Mouse (Mus musculus): Measurements from ENCODE around the gene Kcnn1. TPM values are rescaled to one million over a fixed set of nuclear protein-coding genes. Genes with fewer than 3 reads are reported as not detected.

Gene Kcnn1
- total RNA-seq, 2 experiments from 2014 or later: 11.8 to 14.4 TPM

DNA sequence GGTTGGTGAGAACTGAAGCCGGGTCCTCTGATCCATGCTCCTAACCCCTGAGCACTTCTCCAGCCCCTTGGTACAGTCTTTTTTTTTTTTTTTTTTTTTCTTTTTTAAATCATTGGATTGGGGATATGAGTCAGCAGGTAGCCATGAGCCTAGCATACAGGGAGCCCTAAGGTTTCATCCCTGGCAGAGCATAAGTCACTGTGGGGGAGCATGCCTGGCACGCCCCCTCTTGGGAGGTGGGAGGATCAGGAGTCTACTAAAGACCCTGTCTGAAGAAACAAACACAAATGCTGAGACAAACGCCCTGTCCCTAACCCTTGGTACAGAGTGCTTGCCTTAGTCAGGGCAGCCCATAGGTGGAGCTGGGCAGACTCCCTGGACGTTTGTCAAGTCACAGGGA lies 51.0 kb downstream of the Kcnn1 start:
- DNase-seq: no peak

DNA sequence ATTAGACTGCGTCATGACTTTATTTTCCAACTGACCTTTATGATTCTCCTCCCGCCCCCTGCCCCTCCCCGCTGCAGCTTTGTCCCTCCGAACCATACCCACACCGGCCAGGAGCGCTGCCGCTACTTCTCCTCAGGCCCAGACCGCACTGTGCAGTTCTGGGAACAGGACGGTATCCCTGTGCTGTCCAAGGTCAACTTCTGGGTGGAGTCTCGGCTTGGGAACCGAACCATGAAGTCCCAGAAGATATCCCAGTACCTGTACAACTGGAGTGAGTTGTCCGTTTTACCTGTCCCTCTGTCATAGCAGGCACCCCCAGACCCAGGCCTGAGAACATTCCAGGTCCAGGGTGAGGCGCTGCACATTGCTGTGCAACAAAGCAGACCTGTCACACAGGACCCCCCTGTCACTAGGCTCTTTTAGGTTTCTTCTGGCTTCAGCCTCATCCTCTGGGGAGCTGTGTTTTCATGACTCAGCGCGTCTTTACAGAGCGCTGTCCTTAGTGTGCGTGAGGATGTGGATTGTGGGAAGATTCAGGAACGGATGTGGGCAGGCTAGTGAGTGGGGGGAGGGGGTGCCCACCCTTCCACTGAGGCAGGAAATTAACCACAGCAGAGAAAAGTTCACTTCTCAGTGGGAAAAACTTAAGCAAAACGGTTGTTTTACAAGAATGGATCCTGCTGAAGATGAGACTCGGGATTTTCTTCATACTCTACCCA lies 51.9 kb downstream of the Kcnn1 start:
- DNase-seq: no peak

DNA sequence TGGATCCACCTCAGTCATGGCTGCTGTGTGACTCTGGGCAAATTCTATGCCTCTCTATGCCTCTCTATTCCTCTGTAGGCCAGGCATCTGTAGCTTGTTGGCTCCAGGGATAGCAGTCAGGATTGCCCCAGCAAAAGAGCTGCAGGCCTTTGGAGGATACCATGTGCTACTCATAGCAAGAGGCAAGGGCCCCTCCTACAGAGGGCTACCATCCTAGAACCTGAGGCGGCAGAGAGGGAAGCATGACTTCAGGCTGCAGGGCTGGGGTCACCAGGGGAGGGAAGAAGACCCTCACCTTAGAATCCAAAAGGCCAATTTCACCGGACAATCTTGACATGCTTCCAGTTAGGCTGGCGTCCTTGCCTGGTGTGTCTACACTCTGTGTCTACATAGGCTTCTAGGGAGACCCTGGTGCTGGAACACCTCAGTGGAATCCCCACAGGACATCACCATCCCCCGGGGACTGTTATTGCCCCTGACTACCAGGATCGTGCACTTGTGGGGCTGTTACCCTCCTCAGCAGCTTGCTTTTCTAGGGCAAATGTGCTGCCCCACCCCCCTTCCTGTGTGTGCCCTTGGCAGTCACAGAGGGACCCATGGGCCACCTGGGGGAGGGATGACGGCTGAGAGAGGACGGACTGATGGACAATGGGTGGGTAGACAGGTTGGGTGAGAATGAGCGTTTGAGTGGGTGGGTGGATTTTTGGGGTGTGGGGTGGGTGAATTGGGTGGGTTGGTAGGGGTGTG lies 53.9 kb downstream of the Kcnn1 start:
- DNase-seq: no peak

DNA sequence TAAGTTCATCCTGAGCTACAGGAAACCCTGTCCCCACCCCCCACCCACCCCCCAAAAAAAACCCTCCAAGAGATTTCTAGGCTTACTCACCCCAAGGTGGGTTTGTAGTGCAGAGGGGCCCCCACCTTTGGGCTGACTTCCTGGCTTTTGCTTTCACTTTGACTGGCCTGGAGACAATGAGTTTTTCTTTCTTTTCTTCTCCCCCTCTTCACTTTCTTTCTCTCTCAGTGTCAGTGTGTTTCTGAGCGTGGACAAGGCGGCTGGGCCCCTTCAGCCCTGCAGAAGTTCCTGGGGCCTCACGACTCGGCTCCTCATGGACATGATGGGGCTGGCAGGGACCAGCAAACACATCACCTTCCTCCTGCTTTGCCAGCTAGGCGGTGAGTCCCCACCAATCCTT lies 54.8 kb downstream of the Kcnn1 start, which contains the start of gene Il12rb1:
TSS of gene Il12rb1 (plus strand) at position 211 of the 400 bp plus-strand sequence.
- no peak for DNase-seq

DNA sequence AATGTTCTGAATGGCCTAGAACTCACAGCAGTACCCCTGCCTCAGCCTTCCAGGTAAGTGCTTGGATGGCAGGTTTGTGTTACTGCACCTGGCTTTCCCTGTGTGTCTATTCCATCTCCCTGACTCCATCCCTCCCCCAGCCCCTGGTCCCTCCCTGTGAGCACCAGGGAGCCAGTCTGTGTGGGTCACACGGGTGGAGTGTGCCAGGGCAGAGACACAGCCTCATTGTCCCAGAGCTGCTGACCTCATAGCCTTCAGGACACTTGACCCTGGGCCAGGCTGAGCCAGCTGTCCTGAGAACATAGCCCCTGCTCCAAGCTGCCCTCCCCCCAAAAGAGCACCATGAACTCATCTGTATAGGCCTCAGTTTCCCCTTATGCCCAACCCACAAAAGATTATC lies 55.8 kb downstream of the Kcnn1 start:
- no peak for DNase-seq

DNA sequence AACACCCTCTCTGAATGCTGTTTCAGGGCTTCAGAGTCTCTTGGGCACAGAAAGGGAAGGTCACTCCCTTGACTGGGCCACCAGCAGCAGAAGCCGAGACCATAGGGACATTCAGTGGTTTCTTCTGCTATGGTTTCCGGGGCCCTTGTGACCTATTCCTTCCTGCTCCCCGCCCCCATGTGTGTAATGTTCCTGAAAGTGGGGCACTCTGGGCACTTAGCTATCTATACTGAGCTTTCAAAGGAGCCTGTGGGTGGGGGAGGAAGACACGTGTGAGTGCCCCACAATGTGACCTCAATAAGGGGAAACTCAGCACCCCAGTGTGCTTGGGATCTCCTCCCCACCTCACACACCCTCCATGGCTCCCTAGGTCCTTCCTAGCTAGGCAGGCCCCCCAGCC lies 56.5 kb downstream of the Kcnn1 start:
- DNase-seq: no peak

DNA sequence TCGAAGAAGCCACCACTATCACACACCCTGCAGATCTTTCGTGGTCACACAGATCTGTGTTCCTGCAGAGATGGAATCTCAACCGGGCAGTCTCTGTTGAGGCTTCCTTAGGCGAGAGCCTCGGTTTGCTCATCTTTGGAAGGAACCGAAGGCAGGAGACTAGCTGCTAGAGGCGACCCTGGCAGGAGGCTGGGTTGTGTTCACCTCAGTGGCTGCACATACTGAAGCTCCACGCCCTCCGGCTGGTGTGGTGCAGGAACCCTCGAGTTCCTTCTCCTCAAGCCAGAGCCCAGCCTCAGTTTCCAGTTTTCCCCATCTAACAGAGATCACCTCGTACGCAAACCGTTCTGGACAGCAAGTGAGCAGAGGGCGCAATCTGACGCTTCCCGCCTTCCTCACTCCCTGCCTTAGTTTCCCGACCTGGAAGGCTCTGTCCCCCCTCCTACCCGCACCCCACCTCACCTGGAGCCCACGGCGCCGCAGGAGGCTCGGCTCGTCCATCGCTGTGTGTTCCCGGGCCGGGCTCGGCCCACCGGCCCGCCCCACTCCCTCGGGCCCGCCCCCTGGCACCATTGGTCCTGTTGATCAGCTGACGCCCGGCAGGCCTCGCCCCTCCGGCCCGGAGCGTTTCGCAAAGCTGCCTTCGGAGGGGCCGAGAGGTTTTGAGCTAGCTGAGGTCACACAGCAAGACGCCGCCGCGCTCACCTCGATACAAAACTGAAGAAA lies 58.4 kb downstream of the Kcnn1 start, which contains the start of gene Mast3:
TSS of gene Mast3 (minus strand) at position 574 of the 726 bp plus-strand sequence.
- peak; percentile 89 for DNase-seq

DNA sequence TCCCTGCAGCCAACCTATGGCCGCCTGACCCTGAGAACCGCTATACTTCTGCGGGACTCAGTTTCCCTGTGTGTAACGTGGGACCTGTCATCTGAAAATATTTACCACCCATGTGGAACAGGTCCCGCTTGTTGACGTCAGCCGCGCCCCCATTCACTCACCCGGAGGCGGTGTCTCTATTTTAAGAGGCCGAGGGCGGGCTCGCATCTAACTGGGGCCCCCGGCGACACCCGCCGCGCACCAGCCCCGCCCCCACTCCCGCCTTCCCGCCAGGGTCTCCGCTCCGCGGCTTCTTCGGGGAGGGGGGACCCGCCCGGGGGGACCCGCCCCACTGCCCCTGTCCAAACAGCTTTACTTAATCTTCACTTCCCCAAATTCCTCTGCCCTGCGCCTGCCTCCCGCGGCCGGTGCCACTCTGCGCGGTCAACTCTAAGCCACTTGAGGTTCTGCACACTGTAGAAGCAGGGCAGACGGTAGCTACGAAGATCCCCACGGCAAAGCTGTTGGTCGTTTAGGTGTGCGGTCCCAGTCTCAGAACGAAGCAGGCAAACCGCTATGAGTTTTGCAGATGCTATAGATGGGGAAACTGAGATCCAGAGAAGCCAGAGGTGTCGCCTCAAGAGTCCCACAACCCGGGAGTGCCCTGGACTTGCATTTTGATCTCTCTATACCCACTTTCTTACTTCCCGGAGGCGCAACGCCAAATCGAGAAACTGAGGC lies 59.1 kb downstream of the Kcnn1 start:
- DNase-seq: peak; percentile 75

DNA sequence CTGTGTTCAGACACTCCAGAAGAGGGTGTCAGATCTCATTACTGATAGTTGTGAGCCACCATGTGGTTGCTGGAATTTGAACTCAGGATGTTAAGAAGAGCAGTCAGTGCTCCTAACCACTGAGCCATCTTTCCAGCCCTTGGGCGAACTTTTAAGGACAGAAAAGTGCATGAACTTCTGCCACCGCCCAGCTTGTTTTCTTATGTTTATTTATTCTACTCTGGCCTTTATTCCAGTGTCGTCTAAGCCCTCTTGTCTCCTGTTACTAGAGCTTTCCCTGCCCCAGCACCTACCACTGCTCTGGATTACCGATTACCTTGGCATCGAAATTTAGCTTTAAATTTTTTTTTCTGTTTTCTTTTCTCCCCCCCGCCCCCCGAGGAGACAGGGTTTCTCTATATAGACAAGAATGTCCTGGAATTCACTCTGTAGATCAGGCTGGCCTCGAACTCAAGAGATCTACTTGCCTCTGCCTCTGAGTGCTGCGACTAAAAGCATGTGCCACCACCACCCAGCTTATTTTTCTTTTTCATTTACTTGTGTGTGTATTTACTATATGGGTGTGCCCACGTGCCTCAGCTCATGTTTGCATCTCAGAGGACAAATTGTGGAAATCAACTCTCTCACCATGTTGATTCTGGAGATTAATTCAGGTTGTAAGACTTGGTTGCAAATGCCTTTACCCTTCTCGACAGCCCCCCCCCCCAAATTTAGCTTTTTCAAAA lies 60.1 kb downstream of the Kcnn1 start:
- DNase-seq: no peak

DNA sequence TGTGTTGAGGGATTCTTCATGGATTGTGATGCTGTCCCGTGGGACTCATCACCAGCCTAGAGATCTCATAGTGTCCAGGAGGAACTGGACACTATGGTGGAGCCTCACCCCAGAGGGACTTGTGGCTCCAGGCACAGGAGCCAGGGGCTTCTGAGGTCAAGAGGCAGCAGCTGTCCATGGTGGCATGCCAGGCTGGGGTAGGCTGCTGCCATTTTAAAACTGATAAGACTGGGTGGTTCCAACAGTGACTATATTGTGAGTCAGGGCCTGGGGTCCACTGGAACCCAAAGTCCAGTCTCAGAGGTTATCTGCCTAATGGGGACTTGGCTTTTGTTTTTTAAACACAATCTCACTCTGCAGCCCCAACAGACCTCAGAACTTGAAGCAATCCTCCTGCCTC lies 61.2 kb downstream of the Kcnn1 start:
- DNase-seq: no peak

DNA sequence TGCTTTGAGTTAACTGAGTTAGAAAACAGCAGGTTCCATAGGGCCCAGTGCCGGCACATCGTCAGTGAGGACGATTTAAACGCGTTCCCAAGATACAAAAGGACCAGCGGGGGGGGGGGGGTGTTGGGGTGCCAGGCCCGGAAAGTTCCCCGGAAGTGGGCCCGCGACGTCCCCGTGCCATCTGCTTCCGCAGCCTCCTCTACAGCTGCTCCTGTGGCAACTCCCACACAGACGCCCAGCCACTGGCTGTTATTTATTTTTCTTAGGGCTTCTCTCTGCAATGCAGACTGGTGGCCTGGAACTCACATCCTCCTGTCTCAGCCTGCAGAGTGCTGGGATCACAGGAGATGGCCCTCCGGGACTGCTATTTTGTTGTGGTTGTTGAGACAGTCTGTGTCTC lies 61.9 kb downstream of the Kcnn1 start:
- no peak for DNase-seq

DNA sequence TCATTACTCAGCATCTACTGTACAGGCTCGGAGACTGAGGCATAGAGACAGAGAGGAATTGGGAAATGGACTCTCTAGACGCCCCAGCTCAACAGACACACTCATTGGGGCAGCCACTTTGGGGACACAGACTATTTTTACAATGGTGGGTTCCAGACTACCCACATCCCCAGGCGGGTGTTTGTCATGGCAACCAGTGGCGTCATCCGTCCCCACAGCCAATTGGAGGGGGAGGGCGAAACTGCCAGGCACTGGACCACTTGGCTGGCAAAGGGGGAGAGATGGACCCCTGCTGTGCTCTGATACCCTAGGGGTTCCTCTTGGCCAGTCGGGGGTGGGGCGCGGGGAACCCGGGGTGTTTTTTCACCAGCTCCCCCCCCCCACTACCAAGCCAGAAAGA lies 62.4 kb downstream of the Kcnn1 start:
- DNase-seq: no peak

DNA sequence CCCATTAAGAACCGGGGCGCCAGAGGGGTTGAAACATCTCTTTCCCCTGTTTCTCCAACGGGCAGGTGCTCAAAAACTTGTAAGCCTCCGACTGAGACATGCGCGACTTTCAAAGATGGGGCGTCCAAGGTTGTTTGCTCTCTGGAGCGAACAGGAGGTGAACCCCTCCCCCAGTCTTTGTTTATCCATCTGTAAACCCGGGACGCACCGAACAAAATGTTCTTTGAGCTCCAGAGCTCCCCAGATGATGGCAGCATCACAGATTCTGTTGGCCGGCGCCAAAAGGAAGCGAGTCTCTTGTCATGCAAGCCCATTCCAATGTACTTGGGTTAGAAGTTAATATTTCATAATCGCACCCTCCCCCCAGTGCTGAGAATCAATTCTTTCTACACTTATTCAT lies 64.8 kb downstream of the Kcnn1 start:
- peak; percentile 71 for DNase-seq

DNA sequence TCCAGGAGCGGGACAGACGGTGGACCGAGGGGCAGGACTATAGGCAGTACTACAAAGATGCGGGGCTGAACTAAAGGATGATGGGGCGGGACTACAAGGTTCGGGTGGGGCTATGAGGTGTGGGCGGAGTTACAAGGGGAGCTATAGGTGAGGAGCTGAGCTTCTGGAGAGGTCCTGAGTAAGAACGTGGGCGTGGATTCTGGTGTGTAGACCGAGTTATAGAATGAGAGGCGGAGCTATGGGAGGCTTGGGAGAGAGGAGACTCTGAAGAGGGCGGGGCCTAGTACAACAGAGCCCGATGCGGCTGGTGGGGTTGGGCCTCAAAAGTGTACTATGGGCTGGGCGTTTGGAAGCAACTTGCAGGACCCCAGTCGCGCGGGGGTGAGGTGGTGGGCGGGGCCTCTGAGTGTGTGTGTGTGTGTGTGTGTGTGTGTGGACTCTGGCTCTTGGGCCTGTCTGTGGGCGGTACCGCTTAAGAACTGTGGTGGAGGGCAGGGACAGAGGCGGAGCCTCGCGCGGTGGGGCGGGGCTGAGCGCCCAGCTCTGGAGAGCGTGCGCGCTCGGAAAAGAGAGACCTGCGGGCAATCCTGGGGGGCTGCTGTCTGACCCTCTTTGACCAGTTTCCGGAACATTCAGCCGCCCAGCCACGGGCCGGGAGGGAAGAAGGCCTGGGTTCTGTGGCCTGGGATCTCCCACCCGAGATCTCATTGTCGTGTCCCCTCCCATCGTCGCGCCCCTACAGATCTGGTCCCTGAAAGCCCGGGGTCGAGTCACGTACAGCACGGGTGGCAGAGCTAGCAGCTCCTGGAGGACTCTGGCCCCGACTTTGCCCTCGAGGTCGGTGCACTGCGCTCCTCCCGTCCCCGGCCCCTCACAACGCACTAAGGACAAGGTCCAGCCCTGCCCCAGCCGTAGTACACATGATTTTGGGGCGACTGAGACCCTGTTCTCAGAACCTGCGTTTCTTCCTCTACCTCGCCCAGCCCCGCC lies 65.7 kb downstream of the Kcnn1 start:
- peak; percentile 87 for DNase-seq

DNA sequence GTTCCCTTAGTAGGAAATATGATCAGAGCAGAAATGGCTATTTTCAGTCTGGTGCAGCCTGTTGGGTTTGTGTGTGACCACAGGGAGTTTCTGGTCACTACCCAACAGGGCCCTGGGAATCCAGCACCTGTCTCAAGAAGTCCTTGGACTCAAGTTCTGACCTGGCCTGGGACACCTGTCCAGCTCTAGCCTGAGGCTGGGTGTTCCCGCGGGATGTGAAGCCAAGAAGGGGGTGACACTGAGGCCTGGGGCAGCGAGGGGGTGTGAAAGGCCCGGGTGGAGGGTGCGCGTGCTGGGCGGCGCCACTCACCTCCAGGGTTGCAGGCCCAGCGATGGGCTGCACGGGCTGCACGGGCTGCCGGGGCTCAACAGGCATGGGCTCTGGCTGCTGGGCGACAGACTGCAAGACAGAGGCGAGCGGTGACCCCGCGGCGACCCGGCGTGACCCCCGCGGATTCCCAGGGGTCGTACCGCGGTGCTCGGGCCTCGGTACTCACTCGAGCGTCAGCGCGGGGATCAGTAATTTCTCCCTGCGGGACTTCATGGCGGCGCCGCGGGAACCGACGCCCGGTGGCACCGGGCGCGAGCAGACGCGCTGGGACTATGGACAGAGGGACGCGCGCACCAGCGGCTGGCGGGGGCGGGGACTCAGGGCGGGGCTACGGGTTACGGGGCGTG lies 66.5 kb downstream of the Kcnn1 start:
- peak; percentile 91 for DNase-seq

DNA sequence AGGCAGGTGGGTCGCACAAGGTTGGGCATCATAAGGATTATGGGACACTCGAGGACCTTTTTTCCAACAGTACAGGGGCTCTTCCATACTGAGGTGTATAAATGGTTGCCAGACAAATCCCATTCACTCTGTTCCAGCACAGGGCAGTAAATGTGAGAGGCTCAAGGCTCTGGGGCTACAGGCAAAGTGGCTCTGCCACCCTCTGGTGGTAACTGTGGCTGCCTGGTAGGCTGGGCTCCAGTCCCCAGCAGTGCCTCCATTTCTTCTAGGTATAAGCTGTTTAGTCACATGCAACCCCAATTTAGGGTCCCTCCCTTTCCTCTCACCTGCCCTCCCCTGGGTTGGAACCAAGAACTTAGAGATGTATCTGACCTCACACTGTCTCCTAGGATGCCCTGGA lies 67.7 kb downstream of the Kcnn1 start:
- DNase-seq: no peak

DNA sequence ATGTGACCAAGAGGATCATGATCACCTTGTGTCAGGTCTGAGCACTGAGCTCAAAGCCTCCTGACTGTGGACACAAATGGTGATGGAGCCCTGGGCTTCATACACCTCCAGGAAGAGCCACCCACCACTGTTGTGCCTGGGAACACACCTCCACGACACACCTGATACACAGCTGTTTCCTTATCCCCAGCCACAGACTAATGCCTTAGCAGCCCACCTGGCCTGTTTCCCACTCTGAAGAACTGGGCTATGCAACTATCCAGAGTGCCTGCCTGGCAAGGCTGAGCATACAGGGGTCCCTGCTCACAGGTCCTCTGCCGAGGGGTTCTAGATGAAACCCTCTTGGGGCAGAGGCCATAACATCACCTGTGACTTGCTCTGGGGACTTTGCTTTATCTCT lies 68.8 kb downstream of the Kcnn1 start:
- no peak for DNase-seq

DNA sequence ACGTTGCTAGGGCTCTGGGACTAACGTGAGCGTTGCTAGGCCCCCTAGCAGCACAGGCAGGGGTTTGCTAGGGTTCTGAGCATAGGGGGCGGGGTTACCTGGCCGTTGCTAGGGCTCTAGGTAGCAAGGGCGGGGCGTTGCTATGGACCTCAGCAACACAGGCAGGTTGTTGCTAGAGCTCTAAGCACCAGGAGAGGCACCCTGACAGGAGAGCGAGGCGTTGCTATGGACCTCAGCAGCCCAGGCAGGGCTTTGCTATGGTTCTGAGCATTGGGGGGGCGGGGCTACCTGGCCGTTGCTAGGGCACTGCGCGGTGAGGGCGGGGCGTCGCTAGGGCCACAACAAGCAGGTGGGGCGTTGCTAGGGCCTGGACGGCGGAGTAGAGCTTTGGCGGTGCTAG lies 70.4 kb downstream of the Kcnn1 start:
- DNase-seq: no peak
